Mouse (Mus musculus): ENCODE data around the gene Insl6. TPM values are rescaled to one million over a fixed set of nuclear protein-coding genes. Genes with fewer than 3 reads are reported as not detected.

Gene Insl6
- polyA plus RNA-seq, 1 experiment from 2014 or later = 3.3 TPM

- Histone ChIP-seq H3K9ac (no peak overlapping the region), H3K27me3 (no peaks in the 10 kb centered on the region), H3K36me3 (peaks cover 23% of the 10 kb centered on the region), H3K4me1 (no peaks in the 10 kb centered on the region), H3K27ac (no peak overlapping the region), H3K9me3 (no peaks in the 10 kb centered on the region), H3K4me2 (no peak overlapping the region), H3K4me3 (no peak overlapping the region)
- no peak for ATAC-seq (ENCODE audit: borderline replicate concordance, extremely low read depth, low FRiP score, low TSS enrichment)
- 95% methylated on average over 2 of the region's 2 CpGs for WGBS
Observed at GRCm38 (mm10) chr19:29302119-29302518, 23.0 kb downstream of the Insl6 start.

GRCm38 (mm10) chr19:29300919-29301318 is 24.2 kb downstream of the Insl6 start:
- peaks cover 25% of the 10 kb centered on the region for H3K36me3 ChIP-seq
- no peak overlapping the region for H3K4me3 ChIP-seq
- WGBS = 92% methylated on average over 13 of the region's 13 CpGs
- H3K27ac ChIP-seq = no peak overlapping the region
- no peaks in the 10 kb centered on the region for H3K4me1 ChIP-seq
- H3K27me3 ChIP-seq = no peaks in the 10 kb centered on the region
- no peak overlapping the region for H3K9ac ChIP-seq
- no peak for ATAC-seq (ENCODE audit: borderline replicate concordance, extremely low read depth, low FRiP score, low TSS enrichment)
- H3K4me2 ChIP-seq = no peak overlapping the region
- H3K9me3 ChIP-seq = no peaks in the 10 kb centered on the region

- WGBS = 88% methylated on average over 1 of the region's 1 CpGs
- Histone ChIP-seq H3K9ac (no peak overlapping the region), H3K4me1 (no peaks in the 10 kb centered on the region), H3K27me3 (no peaks in the 10 kb centered on the region), H3K4me2 (no peak overlapping the region), H3K36me3 (peaks cover 27% of the 10 kb centered on the region), H3K27ac (no peak overlapping the region), H3K4me3 (no peak overlapping the region), H3K9me3 (no peaks in the 10 kb centered on the region)
- ATAC-seq (ENCODE audit: borderline replicate concordance, extremely low read depth, low FRiP score, low TSS enrichment) = no peak
Observed at GRCm38 (mm10) chr19:29297366-29297765, 27.8 kb downstream of the Insl6 start.

- Histone ChIP-seq H3K9ac (no peak overlapping the region), H3K36me3 (peaks cover 37% of the 10 kb centered on the region)
Observed at GRCm38 (mm10) chr19:29296166-29296565, 29.0 kb downstream of the Insl6 start.

GRCm38 (mm10) chr19:29294756-29295155 is 30.4 kb downstream of the Insl6 start:
- Histone ChIP-seq H3K36me3 (peaks cover 27% of the 10 kb centered on the region), H3K4me2 (no peak overlapping the region), H3K9me3 (no peaks in the 10 kb centered on the region), H3K4me3 (no peak overlapping the region), H3K9ac (no peak overlapping the region), H3K4me1 (no peaks in the 10 kb centered on the region), H3K27me3 (no peaks in the 10 kb centered on the region), H3K27ac (no peak overlapping the region)
- no peak for ATAC-seq (ENCODE audit: borderline replicate concordance, extremely low read depth, low FRiP score, low TSS enrichment)
- WGBS = 46% methylated on average over 2 of the region's 2 CpGs

More at GRCm38 (mm10) chr19:29296166-29296565, 29.0 kb downstream of the Insl6 start:
- Histone ChIP-seq H3K27me3 (no peaks in the 10 kb centered on the region), H3K4me1 (no peaks in the 10 kb centered on the region), H3K4me2 (no peak overlapping the region), H3K4me3 (no peak overlapping the region), H3K9me3 (no peaks in the 10 kb centered on the region), H3K27ac (no peak overlapping the region)
- no peak for ATAC-seq (ENCODE audit: borderline replicate concordance, extremely low read depth, low FRiP score, low TSS enrichment)

- ATAC-seq (ENCODE audit: borderline replicate concordance, extremely low read depth, low FRiP score, low TSS enrichment) = no peak
- Histone ChIP-seq H3K9ac (no peak overlapping the region), H3K9me3 (no peaks in the 10 kb centered on the region), H3K4me3 (no peak overlapping the region), H3K27me3 (no peaks in the 10 kb centered on the region), H3K36me3 (peaks cover 20% of the 10 kb centered on the region), H3K4me1 (no peaks in the 10 kb centered on the region), H3K4me2 (no peak overlapping the region), H3K27ac (no peak overlapping the region)
- WGBS = 72% methylated on average over 4 of the region's 4 CpGs
Observed at GRCm38 (mm10) chr19:29292546-29292945, 32.6 kb downstream of the Insl6 start.

- Histone ChIP-seq H3K27me3 (no peaks in the 10 kb centered on the region), H3K27ac (no peak overlapping the region), H3K4me2 (no peak overlapping the region), H3K4me1 (no peaks in the 10 kb centered on the region), H3K9ac (no peak overlapping the region), H3K36me3 (peaks cover 16% of the 10 kb centered on the region), H3K4me3 (no peak overlapping the region), H3K9me3 (no peaks in the 10 kb centered on the region)
- 59% methylated on average over 14 of the region's 14 CpGs for WGBS
- ATAC-seq (ENCODE audit: borderline replicate concordance, extremely low read depth, low FRiP score, low TSS enrichment) = no peak; the same call in 1 of the 2 replicates
Observed at GRCm38 (mm10) chr19:29291532-29291931, 33.6 kb downstream of the Insl6 start.

GRCm38 (mm10) chr19:29287863-29288262 is 37.3 kb downstream of the Insl6 start:
- no peak for ATAC-seq (ENCODE audit: borderline replicate concordance, extremely low read depth, low FRiP score, low TSS enrichment)
- peaks cover 16% of the 10 kb centered on the region for H3K36me3 ChIP-seq
- H3K9ac ChIP-seq = no peak overlapping the region
- no peak overlapping the region for H3K4me2 ChIP-seq
- H3K9me3 ChIP-seq = no peaks in the 10 kb centered on the region
- no peaks in the 10 kb centered on the region for H3K4me1 ChIP-seq
- H3K4me3 ChIP-seq = no peak overlapping the region
- H3K27me3 ChIP-seq = no peaks in the 10 kb centered on the region
- H3K27ac ChIP-seq = no peak overlapping the region
- 74% methylated on average over 8 of the region's 8 CpGs for WGBS

GRCm38 (mm10) chr19:29285451-29285869 is 39.7 kb downstream of the Insl6 start:
- H3K36me3 ChIP-seq = peaks cover 3% of the 10 kb centered on the region; the same call in 1 of the 2 replicates
- no peaks in the 10 kb centered on the region for H3K27me3 ChIP-seq
- 45% methylated on average over 7 of the region's 7 CpGs for WGBS

GRCm38 (mm10) chr19:29278944-29279587 is 46.1 kb downstream of the Insl6 start:
- H3K9ac ChIP-seq = no peak overlapping the region
- no peak for ATAC-seq (ENCODE audit: borderline replicate concordance, extremely low read depth, low FRiP score, low TSS enrichment)
- no peaks in the 10 kb centered on the region for H3K9me3 ChIP-seq
- no peak overlapping the region for H3K4me2 ChIP-seq
- peaks cover 5% of the 10 kb centered on the region; the same call in 1 of the 2 replicates for H3K36me3 ChIP-seq
- H3K4me3 ChIP-seq = no peak overlapping the region
- H3K27ac ChIP-seq = no peak overlapping the region
- no peaks in the 10 kb centered on the region for H3K27me3 ChIP-seq
- no peaks in the 10 kb centered on the region for H3K4me1 ChIP-seq
- 75% methylated on average over 6 of the region's 6 CpGs for WGBS

More at GRCm38 (mm10) chr19:29285451-29285869, 39.7 kb downstream of the Insl6 start:
- Histone ChIP-seq H3K9me3 (no peaks in the 10 kb centered on the region), H3K4me2 (no peak overlapping the region), H3K4me3 (no peak overlapping the region), H3K27ac (no peak overlapping the region), H3K4me1 (no peaks in the 10 kb centered on the region), H3K9ac (no peak overlapping the region)
- ATAC-seq (ENCODE audit: borderline replicate concordance, extremely low read depth, low FRiP score, low TSS enrichment) = no peak

- H3K4me1 ChIP-seq = no peaks in the 10 kb centered on the region
- no peak overlapping the region for H3K4me3 ChIP-seq
- peaks cover 5% of the 10 kb centered on the region; the same call in 1 of the 2 replicates for H3K36me3 ChIP-seq
- H3K27me3 ChIP-seq = no peaks in the 10 kb centered on the region
- no peak overlapping the region for H3K4me2 ChIP-seq
- WGBS = 96% methylated on average over 4 of the region's 4 CpGs
- H3K27ac ChIP-seq = no peak overlapping the region
- no peak overlapping the region for H3K9ac ChIP-seq
- H3K9me3 ChIP-seq = no peaks in the 10 kb centered on the region
- ATAC-seq (ENCODE audit: borderline replicate concordance, extremely low read depth, low FRiP score, low TSS enrichment) = no peak
Observed at GRCm38 (mm10) chr19:29276414-29276813, 48.7 kb downstream of the Insl6 start.

- H3K36me3 ChIP-seq = peaks cover 5% of the 10 kb centered on the region; the same call in 1 of the 2 replicates
- WGBS = 85% methylated on average over 3 of the region's 3 CpGs
- no peaks in the 10 kb centered on the region for H3K9me3 ChIP-seq
- no peaks in the 10 kb centered on the region for H3K27me3 ChIP-seq
- no peak overlapping the region for H3K4me3 ChIP-seq
- no peak for ATAC-seq (ENCODE audit: borderline replicate concordance, extremely low read depth, low FRiP score, low TSS enrichment)
- no peak overlapping the region for H3K9ac ChIP-seq
- no peaks in the 10 kb centered on the region for H3K4me1 ChIP-seq
- no peak overlapping the region for H3K4me2 ChIP-seq
- H3K27ac ChIP-seq = no peak overlapping the region
Observed at GRCm38 (mm10) chr19:29272011-29272809, 52.9 kb downstream of the Insl6 start.

All from lung, embryonic 15.5 days (tissue).